Mouse (Mus musculus) liver, embryonic 11.5 days (tissue): ENCODE measurements at regions not wholly inside any gene's neighbourhood (a gene's known extent, or its start where the extent isn't known, plus 50 kb on each side); places are given as distances from the start of the nearest gene placed in this dataset.

Experiments
- ATAC-seq: fragments of 200-750 bp; cut with Nextera tagmentation; replicated peaks from 2 replicates; pipeline ENCODE4 v1.8.0; 2017; ENCODE audit warnings: moderate number of reproducible peaks, mild to moderate bottlenecking, moderate TSS enrichment, moderate library complexity; ENCODE audit not compliant: low FRiP score
- DNase-seq: peaks from one replicate; pipeline ENCODE4 v3.0.0-alpha.2; 2017; ENCODE audit warnings: low spot score
- H3K27ac ChIP-seq: fragments of 300-500 bp; sonication (generic); 2 replicates; pipeline ENCODE4 v1.5.1; 2014; ENCODE audit warnings: mild to moderate bottlenecking, low read depth, low read length, control low read depth
- H3K27me3 ChIP-seq: fragments of 300-500 bp; sonication (generic); replicated peaks from 2 replicates; pipeline ENCODE4 v1.6.1; 2014; ENCODE audit warnings: low read length, mixed read lengths; ENCODE audit not compliant: control insufficient read depth, insufficient read depth
- H3K36me3 ChIP-seq: fragments of 300-500 bp; sonication (generic); 2 replicates; pipeline ENCODE4 v1.6.1; 2014; ENCODE audit warnings: mild to moderate bottlenecking, low read length, moderate library complexity, mixed read lengths; ENCODE audit not compliant: control insufficient read depth, insufficient read depth
- H3K4me1 ChIP-seq: fragments of 300-500 bp; sonication (generic); replicated peaks from 2 replicates; pipeline ENCODE4 v1.6.1; 2014; ENCODE audit warnings: low read length, mixed read lengths; ENCODE audit not compliant: control insufficient read depth, insufficient read depth
- H3K4me2 ChIP-seq: fragments of 300-500 bp; sonication (generic); 2 replicates; pipeline ENCODE4 v1.6.1; 2014; ENCODE audit warnings: mild to moderate bottlenecking, control low read depth, moderate library complexity
- H3K4me3 ChIP-seq: fragments of 300-500 bp; sonication (generic); 2 replicates; pipeline ENCODE4 v1.5.1; 2014; ENCODE audit warnings: low read depth, low read length, control low read depth
- H3K9ac ChIP-seq: fragments of 300-500 bp; sonication (generic); 2 replicates; pipeline ENCODE4 v1.6.1; 2014; ENCODE audit warnings: low read depth, low read length, control low read depth
- H3K9me3 ChIP-seq: fragments of 300-500 bp; sonication (generic); 2 replicates; pipeline ENCODE4 v1.6.1; 2016; ENCODE audit warnings: low read length, inconsistent platforms, mixed read lengths; ENCODE audit not compliant: control insufficient read depth
- WGBS: fragments of 180-500 bp; shearing (Covaris S2); extraction: QIAGEN DNeasy Blood & Tissue Kit; methylation state at CpG from one replicate; pipeline ENCODE4 v1.1.7; 2014; 5-methylcytosine and 5-hydroxymethylcytosine counted together

- Histone ChIP-seq H3K27me3 (no peaks in the 10 kb centered on the region), H3K9ac (no peak overlapping the region), H3K9me3 (no peaks in the 10 kb centered on the region), H3K27ac (no peak overlapping the region), H3K4me1 (peaks cover 8% of the 10 kb centered on the region; the same call in 1 of the 2 replicates), H3K4me2 (no peak overlapping the region), H3K36me3 (no peaks in the 10 kb centered on the region), H3K4me3 (no peak overlapping the region)
- DNase-seq (no peak), ATAC-seq (no peak)
- 69% methylated on average over 3 of the region's 3 CpGs for WGBS
These were observed 106.5 kb upstream of the Cadm1 start for GRCm38 (mm10) chr9:47423462-47423832.

- WGBS: 82% methylated on average over 3 of the region's 3 CpGs
- H3K9ac ChIP-seq: no peak overlapping the region
- ATAC-seq: no peak
- no peaks in the 10 kb centered on the region for H3K36me3 ChIP-seq
- no peak for DNase-seq
- no peak overlapping the region for H3K27ac ChIP-seq
- no peaks in the 10 kb centered on the region for H3K27me3 ChIP-seq
- no peak overlapping the region for H3K4me3 ChIP-seq
- H3K9me3 ChIP-seq: no peaks in the 10 kb centered on the region
- no peak overlapping the region for H3K4me2 ChIP-seq
- H3K4me1 ChIP-seq: peaks cover 8% of the 10 kb centered on the region; the same call in 1 of the 2 replicates
These were observed 105.8 kb upstream of the Cadm1 start for GRCm38 (mm10) chr9:47424191-47424590.

- 86% methylated on average over 5 of the region's 5 CpGs for WGBS
- H3K9me3 ChIP-seq: no peaks in the 10 kb centered on the region
- no peak overlapping the region for H3K4me3 ChIP-seq
- H3K36me3 ChIP-seq: no peaks in the 10 kb centered on the region
- H3K9ac ChIP-seq: no peak overlapping the region
- ATAC-seq: no peak
- H3K4me2 ChIP-seq: no peak overlapping the region
- no peak for DNase-seq
- no peaks in the 10 kb centered on the region for H3K27me3 ChIP-seq
- peaks cover 8% of the 10 kb centered on the region; the same call in 1 of the 2 replicates for H3K4me1 ChIP-seq
- no peak overlapping the region for H3K27ac ChIP-seq
These were observed 103.3 kb upstream of the Cadm1 start for GRCm38 (mm10) chr9:47426712-47427111.

- 46% methylated on average over 8 of the region's 8 CpGs for WGBS
- no peak overlapping the region for H3K4me2 ChIP-seq
- ATAC-seq (no peak), DNase-seq (no peak)
- H3K36me3 ChIP-seq: no peaks in the 10 kb centered on the region
- no peak overlapping the region for H3K27ac ChIP-seq
- H3K9me3 ChIP-seq: no peaks in the 10 kb centered on the region
- H3K27me3 ChIP-seq: no peaks in the 10 kb centered on the region
- no peak overlapping the region for H3K9ac ChIP-seq
- H3K4me3 ChIP-seq: no peak overlapping the region
- 0 out of 2 replicates have a peak, but pooled peaks cover under 1% of the 10 kb centered on the region for H3K4me1 ChIP-seq
These were observed 101.1 kb upstream of the Cadm1 start for GRCm38 (mm10) chr9:47428710-47429341.

GRCm38 (mm10) chr9:47429691-47430090 lies 100.3 kb upstream of the Cadm1 start:
- ATAC-seq: no peak
- no CpG with 5 or more reads among the region's 1 CpGs for WGBS
- Histone ChIP-seq H3K36me3 (no peaks in the 10 kb centered on the region), H3K27ac (no peak overlapping the region), H3K4me1 (no peaks in the 10 kb centered on the region), H3K9me3 (no peaks in the 10 kb centered on the region), H3K9ac (no peak overlapping the region), H3K27me3 (no peaks in the 10 kb centered on the region), H3K4me3 (no peak overlapping the region), H3K4me2 (no peak overlapping the region)
- no peak for DNase-seq

- H3K9ac ChIP-seq: no peak overlapping the region
- H3K9me3 ChIP-seq: no peaks in the 10 kb centered on the region
- H3K4me1 ChIP-seq: no peaks in the 10 kb centered on the region
- ATAC-seq (no peak), DNase-seq (no peak)
- no peak overlapping the region for H3K4me3 ChIP-seq
- no peaks in the 10 kb centered on the region for H3K27me3 ChIP-seq
- 74% methylated on average over 4 of the region's 4 CpGs for WGBS
- H3K4me2 ChIP-seq: no peak overlapping the region
- no peak overlapping the region for H3K27ac ChIP-seq
- no peaks in the 10 kb centered on the region for H3K36me3 ChIP-seq
These were observed 97.3 kb upstream of the Cadm1 start for GRCm38 (mm10) chr9:47432715-47433114.

GRCm38 (mm10) chr9:47433185-47433584 lies 96.8 kb upstream of the Cadm1 start:
- 59% methylated on average over 2 of the region's 2 CpGs for WGBS
- Histone ChIP-seq H3K36me3 (no peaks in the 10 kb centered on the region), H3K4me2 (no peak overlapping the region), H3K9me3 (no peaks in the 10 kb centered on the region), H3K27ac (no peak overlapping the region), H3K4me3 (no peak overlapping the region), H3K4me1 (no peaks in the 10 kb centered on the region), H3K27me3 (no peaks in the 10 kb centered on the region), H3K9ac (no peak overlapping the region)
- no peak for DNase-seq
- no peak for ATAC-seq

GRCm38 (mm10) chr9:47434091-47434490 lies 95.9 kb upstream of the Cadm1 start:
- WGBS: 86% methylated on average over 2 of the region's 2 CpGs
- Histone ChIP-seq H3K36me3 (no peaks in the 10 kb centered on the region), H3K4me1 (no peaks in the 10 kb centered on the region), H3K9me3 (no peaks in the 10 kb centered on the region), H3K9ac (no peak overlapping the region), H3K4me2 (no peak overlapping the region), H3K27me3 (no peaks in the 10 kb centered on the region), H3K4me3 (no peak overlapping the region), H3K27ac (no peak overlapping the region)
- DNase-seq (no peak), ATAC-seq (no peak)

- no peaks in the 10 kb centered on the region for H3K9me3 ChIP-seq
- H3K27ac ChIP-seq: no peak overlapping the region
- no peak overlapping the region for H3K4me3 ChIP-seq
- H3K4me2 ChIP-seq: no peak overlapping the region
- no peaks in the 10 kb centered on the region for H3K4me1 ChIP-seq
- 58% methylated on average over 4 of the region's 4 CpGs for WGBS
- no peaks in the 10 kb centered on the region for H3K36me3 ChIP-seq
- ATAC-seq (no peak), DNase-seq (no peak)
- H3K9ac ChIP-seq: no peak overlapping the region
- H3K27me3 ChIP-seq: no peaks in the 10 kb centered on the region
These were observed 91.0 kb upstream of the Cadm1 start for GRCm38 (mm10) chr9:47438976-47439375.
